Mouse (Mus musculus) CH12.LX (cell line): ENCODE results near the gene Sec1. TPM values are rescaled to one million over a fixed set of nuclear protein-coding genes. Genes with fewer than 3 reads are reported as not detected.

ENCODE experiments used
- DNase-seq: peaks from one replicate; pipeline ENCODE4 v3.0.0-alpha.2; 2013; ENCODE audit errors: extremely low read depth
- H3K27ac ChIP-seq: 2 replicates; pipeline ENCODE4 v1.5.1; 2012; ENCODE audit warnings: low read depth, mild to moderate bottlenecking, control low read depth, moderate library complexity; ENCODE audit not compliant: insufficient read depth
- H3K27me3 ChIP-seq: replicated peaks from 2 replicates; pipeline ENCODE3; 2012; ENCODE audit warnings: inconsistent platforms
- H3K36me3 ChIP-seq, 2 experiments: replicated peaks in 1 of 2; 2 replicates each; pipeline versions ENCODE3 to v1.6.1; 2012; ENCODE audit warnings: inconsistent platforms in 1 of 2, low read length in 1 of 2, mild to moderate bottlenecking in 1 of 2, mixed read lengths in 1 of 2, moderate library complexity in 1 of 2; ENCODE audit not compliant: control insufficient read depth in 1 of 2, insufficient read depth in 1 of 2
- H3K4me1 ChIP-seq, 2 experiments: 2 replicates each; pipeline ENCODE4 v1.6.1; 2012; ENCODE audit warnings: inconsistent platforms in 1 of 2, moderate library complexity in 1 of 2; ENCODE audit not compliant: insufficient read depth in 2 of 2, control insufficient read depth in 1 of 2
- H3K4me2 ChIP-seq: 2 replicates; pipeline ENCODE4 v1.6.1; 2012; ENCODE audit warnings: low read depth, mild to moderate bottlenecking, control low read depth; ENCODE audit not compliant: poor library complexity, insufficient read depth, severe bottlenecking
- H3K4me3 ChIP-seq, 3 experiments: fragments of 150-350 bp in 1 of 3; sonication (generic) in 1 of 3; replicated peaks in 1 of 3; 2 replicates each; pipeline versions ENCODE3 to v1.5.1; 2011 to 2012; ENCODE audit warnings: low read depth in 2 of 3, low read length in 2 of 3, mild to moderate bottlenecking in 2 of 3, moderate library complexity in 2 of 3, control low read depth in 1 of 3, improper control_type of control experiment in 1 of 3, inconsistent platforms in 1 of 3, mixed read lengths in 1 of 3; ENCODE audit not compliant: poor library complexity in 1 of 3
- H3K79me2 ChIP-seq: replicated peaks from 2 replicates; pipeline ENCODE4 v1.6.1; 2012; ENCODE audit warnings: mild to moderate bottlenecking, moderate library complexity; ENCODE audit not compliant: control insufficient read depth, poor library complexity, insufficient read depth, severe bottlenecking; ENCODE audit errors: extremely low read depth
- H3K9ac ChIP-seq: 2 replicates; pipeline ENCODE4 v1.6.1; 2012; ENCODE audit warnings: low read depth, mild to moderate bottlenecking, control low read depth, moderate library complexity; ENCODE audit not compliant: insufficient read depth
- H3K9me3 ChIP-seq: replicated peaks from 2 replicates; pipeline ENCODE3; 2012; ENCODE audit warnings: low read length, inconsistent platforms, mixed read lengths
- BHLHE40 ChIP-seq: IDR thresholded peaks from 2 replicates; pipeline ENCODE4 v1.6.1; 2011; ENCODE audit warnings: mild to moderate bottlenecking, low read depth, low read length, improper control_type of control experiment
- CHD1 ChIP-seq: IDR thresholded peaks from 2 replicates; pipeline ENCODE4 v1.6.1; 2012; ENCODE audit warnings: low read depth, low read length, improper control_type of control experiment, inconsistent platforms
- CHD2 ChIP-seq: IDR thresholded peaks from 2 replicates; pipeline ENCODE4 v1.6.1; 2011; ENCODE audit warnings: low read length, improper control_type of control experiment
- CTCF ChIP-seq, 2 experiments: IDR thresholded peaks in 1 of 2; conservative IDR thresholded peaks in 1 of 2; 2 replicates each; pipeline ENCODE4 v1.5.1; 2011 to 2012; ENCODE audit warnings: low read depth in 2 of 2, low read length in 2 of 2, improper control_type of control experiment in 1 of 2, inconsistent platforms in 1 of 2, mild to moderate bottlenecking in 1 of 2, moderate library complexity in 1 of 2
- ELF1 ChIP-seq: IDR thresholded peaks from 2 replicates; pipeline ENCODE4 v1.6.1; 2014; ENCODE audit warnings: low read depth, mild to moderate bottlenecking, inconsistent platforms, low read length, improper control_type of control experiment
- GABPA ChIP-seq: IDR thresholded peaks from 2 replicates; pipeline ENCODE4 v1.6.1; 2012; ENCODE audit warnings: low read depth, low read length, improper control_type of control experiment, inconsistent platforms; ENCODE audit not compliant: insufficient replicate concordance
- HCFC1 ChIP-seq: IDR thresholded peaks from 2 replicates; pipeline ENCODE4 v1.6.1; 2012; ENCODE audit warnings: low read depth, mild to moderate bottlenecking, inconsistent platforms, low read length, improper control_type of control experiment
- IRF4 ChIP-seq: IDR thresholded peaks from 2 replicates; pipeline ENCODE4 v1.6.1; 2014; ENCODE audit warnings: low read depth, mild to moderate bottlenecking, inconsistent platforms, low read length, improper control_type of control experiment
- JUN ChIP-seq: IDR thresholded peaks from 2 replicates; pipeline ENCODE4 v1.6.1; 2011; ENCODE audit warnings: low read depth, mild to moderate bottlenecking, low read length, improper control_type of control experiment, moderate library complexity; ENCODE audit not compliant: insufficient read depth
- JUND ChIP-seq: conservative IDR thresholded peaks from 2 replicates; pipeline ENCODE4 v1.6.1; 2011; ENCODE audit warnings: low read depth, low read length, improper control_type of control experiment
- KAT2A ChIP-seq: IDR thresholded peaks from 2 replicates; pipeline ENCODE4 v1.6.1; 2012; ENCODE audit warnings: low read length, improper control_type of control experiment, inconsistent platforms; ENCODE audit not compliant: insufficient replicate concordance
- MAFK ChIP-seq: IDR thresholded peaks from 2 replicates; pipeline ENCODE4 v1.6.1; 2011; ENCODE audit warnings: low read length, improper control_type of control experiment; ENCODE audit not compliant: insufficient replicate concordance
- MAX ChIP-seq: IDR thresholded peaks from 2 replicates; pipeline ENCODE4 v1.6.1; 2011; ENCODE audit warnings: low read length, improper control_type of control experiment
- MAZ ChIP-seq: IDR thresholded peaks from 2 replicates; pipeline ENCODE4 v1.6.1; 2012; ENCODE audit warnings: low read depth, mild to moderate bottlenecking, inconsistent platforms, low read length, improper control_type of control experiment, moderate library complexity
- MEF2A ChIP-seq: IDR thresholded peaks from 2 replicates; pipeline ENCODE4 v1.6.1; 2014; ENCODE audit warnings: low read depth, mild to moderate bottlenecking, inconsistent platforms, low read length, improper control_type of control experiment, borderline replicate concordance
- MXI1 ChIP-seq: IDR thresholded peaks from 2 replicates; pipeline ENCODE4 v1.6.1; 2011; ENCODE audit warnings: mild to moderate bottlenecking, low read depth, low read length, improper control_type of control experiment
- MYC ChIP-seq: IDR thresholded peaks from 2 replicates; pipeline ENCODE4 v1.6.1; 2011; ENCODE audit warnings: low read depth, mild to moderate bottlenecking, improper control_type of control experiment, low read length
- NELFE ChIP-seq: IDR thresholded peaks from 2 replicates; pipeline ENCODE4 v1.6.1; 2011; ENCODE audit warnings: low read depth, low read length, improper control_type of control experiment
- NRF1 ChIP-seq: IDR thresholded peaks from 2 replicates; pipeline ENCODE4 v1.6.1; 2014; ENCODE audit warnings: low read depth, mild to moderate bottlenecking, inconsistent platforms, low read length, improper control_type of control experiment, moderate library complexity
- PAX5 ChIP-seq: IDR thresholded peaks from 2 replicates; pipeline ENCODE4 v1.6.1; 2012; ENCODE audit warnings: low read length, inconsistent platforms, mixed read lengths
- POLR2A ChIP-seq: IDR thresholded peaks from 2 replicates; pipeline ENCODE4 v1.6.1; 2011; ENCODE audit warnings: low read depth, mild to moderate bottlenecking, improper control_type of control experiment, low read length
- RAD21 ChIP-seq: IDR thresholded peaks from 2 replicates; pipeline ENCODE4 v1.6.1; 2011; ENCODE audit warnings: low read depth, mild to moderate bottlenecking, low read length, improper control_type of control experiment, moderate library complexity
- SIN3A ChIP-seq: IDR thresholded peaks from 2 replicates; pipeline ENCODE4 v1.6.1; 2012; ENCODE audit warnings: low read length, improper control_type of control experiment, inconsistent platforms
- SMC3 ChIP-seq: IDR thresholded peaks from 2 replicates; pipeline ENCODE4 v1.6.1; 2011; ENCODE audit warnings: low read depth, low read length, improper control_type of control experiment
- TBP ChIP-seq: conservative IDR thresholded peaks from 2 replicates; pipeline ENCODE4 v1.6.1; 2011; ENCODE audit warnings: low read depth, low read length, improper control_type of control experiment
- TCF12 ChIP-seq: IDR thresholded peaks from 2 replicates; pipeline ENCODE4 v1.6.1; 2014; ENCODE audit warnings: low read depth, mild to moderate bottlenecking, inconsistent platforms, low read length, improper control_type of control experiment
- UBTF ChIP-seq: IDR thresholded peaks from 2 replicates; pipeline ENCODE4 v1.6.1; 2012; ENCODE audit warnings: low read depth, mild to moderate bottlenecking, inconsistent platforms, low read length, improper control_type of control experiment, moderate library complexity
- USF1 ChIP-seq: IDR thresholded peaks from 2 replicates; pipeline ENCODE4 v1.6.1; 2014; ENCODE audit warnings: low read depth, mild to moderate bottlenecking, inconsistent platforms, low read length, improper control_type of control experiment
- USF2 ChIP-seq: conservative IDR thresholded peaks from 2 replicates; pipeline ENCODE4 v1.6.1; 2011; ENCODE audit warnings: low read depth, low read length, improper control_type of control experiment
- ZKSCAN1 ChIP-seq: IDR thresholded peaks from 2 replicates; pipeline ENCODE4 v1.6.1; 2012; ENCODE audit warnings: low read depth, inconsistent platforms, low read length, improper control_type of control experiment, borderline replicate concordance
- ZMIZ1 ChIP-seq: IDR thresholded peaks from 2 replicates; pipeline ENCODE4 v1.6.1; 2012; ENCODE audit warnings: low read depth, mild to moderate bottlenecking, inconsistent platforms, low read length, improper control_type of control experiment
- ZNF384 ChIP-seq: IDR thresholded peaks from 2 replicates; pipeline ENCODE4 v1.6.1; 2012; ENCODE audit warnings: low read depth, low read length, improper control_type of control experiment, inconsistent platforms
- dilution Hi-C: fragments of 300-500 bp; cut with MboI; formaldehyde crosslinking; loops from 2 replicates; pipeline ENCODE4 v1.14.3; 2020; ENCODE audit warnings: low sequenced_read_pairs; ENCODE audit not compliant: extremely low pct_unique_long_range_greater_than_20kb, extremely low pct_ligation_motif_present
- in situ Hi-C: fragments of 300-500 bp; cut with MboI; formaldehyde crosslinking; loops from 3 replicates; pipeline ENCODE4 v1.14.3; 2019; ENCODE audit warnings: low sequenced_read_pairs, low pct_ligation_motif_present, low pct_unique_long_range_greater_than_20kb, mixed read lengths
- polyA plus RNA-seq: library from polyadenylated mRNA; unstranded; fragments of >175 nt; gene quantifications from 2 replicates; pipeline ENCODE4 v1.2.1, GENCODE M21; 2012; ENCODE audit warnings: low read depth; ENCODE audit not compliant: insufficient read length
- total RNA-seq, 2 experiments: library from RNA; depleted of rRNA; stranded (reverse); fragments of 300-350 nt in 1 of 2; fragments of >200 nt in 1 of 2; gene quantifications; 2 replicates each; pipeline ENCODE4 v1.2.3; 2012 to 2014

Sec1 gene
- total and polyA plus RNA-seq, 3 experiments = 0.08 to 0.33 (median 0.26) TPM

GRCm38 (mm10) chr7:45707375-45707967 lies 13.3 kb upstream of the Sec1 start (continued):
- peak; percentile 63; the same call in 1 of the 2 replicates for TF ChIP-seq MAZ
- no peak for TF ChIP-seq PAX5
- no peak for TF ChIP-seq RAD21
- TF ChIP-seq CHD2 = peak; percentile 48; the same call in 1 of the 2 replicates
- no peak for TF ChIP-seq CHD1
- TF ChIP-seq JUND = no peak
- peak; percentile 80 for TF ChIP-seq USF2
- TF ChIP-seq ELF1 = peak; percentile 63; the same call in 1 of the 2 replicates
- TF ChIP-seq USF1 = peak; percentile 88
- TF ChIP-seq HCFC1 = peak; percentile 66
- TF ChIP-seq IRF4 = peak; percentile 53

GRCm38 (mm10) chr7:45706721-45707241 lies 12.6 kb upstream of the Sec1 start:
- H3K4me1 ChIP-seq = peaks cover 0 to 47% of the 10 kb centered on the region in 2 experiments; a peak in 2 of 4 replicates
- H3K9ac ChIP-seq = peak overlapping the region; percentile 75
- peak overlapping the region; percentile 65 to 77 (median 73) for H3K4me3 ChIP-seq
- in situ Hi-C loops = no loop called here
- DNase-seq = peak; percentile 81
- H3K79me2 ChIP-seq = no peaks in the 10 kb centered on the region
- H3K4me2 ChIP-seq = peak overlapping the region; percentile 99
- TF ChIP-seq CHD2 (no peak), KAT2A (no peak), PAX5 (no peak), BHLHE40 (peak; percentile 46; the same call in 1 of the 2 replicates), HCFC1 (0 out of 2 replicates have a peak, but pooled peaks have one; percentile 17), POLR2A (peak; percentile 62), JUN (no peak), UBTF (peak; percentile 63; the same call in 1 of the 2 replicates), SMC3 (no peak), CTCF (conservative IDR thresholded peaks at IDR 0.05 in 1 of 2, IDR thresholded peaks at IDR 0.05 in 1 of 2; ENCODE audit: low read depth in 2 of 2, low read length in 2 of 2) (0 out of 4 replicates have a peak, but pooled peaks of 1 of the 2 experiments have one; percentile 1), ZNF384 (no peak), USF1 (no peak), JUND (no peak), GABPA (no peak), MAX (peak; percentile 12; the same call in 1 of the 2 replicates), CHD1 (no peak), MYC (no peak), SIN3A (peak; percentile 75), TBP (0 out of 2 replicates have a peak, but pooled peaks have one; percentile 32), USF2 (no peak), NRF1 (peak; percentile 85), ZKSCAN1 (no peak), MAFK (no peak), RAD21 (no peak), MXI1 (peak; percentile 44; the same call in 1 of the 2 replicates), ELF1 (peak; percentile 41; the same call in 1 of the 2 replicates), MEF2A (0 out of 2 replicates have a peak, but pooled peaks have one; percentile 22), TCF12 (peak; percentile 49; the same call in 1 of the 2 replicates), NELFE (peak; percentile 26; the same call in 1 of the 2 replicates), ZMIZ1 (peak; percentile 56)
- TF ChIP-seq, all 38 proteins: peak for 15
- Histone ChIP-seq H3K27ac (peak overlapping the region; percentile 87), H3K36me3 (peaks cover 16 to 30% of the 10 kb centered on the region in 2 experiments), H3K9me3 (no peaks in the 10 kb centered on the region), H3K27me3 (no peaks in the 10 kb centered on the region)
- dilution Hi-C loops = no loop called here
